Mouse (Mus musculus): ENCODE results near the gene Olfr1339. TPM values are rescaled to one million over a fixed set of nuclear protein-coding genes. Genes with fewer than 3 reads are reported as not detected.

Gene Olfr1339
- not detected in 2 replicates for polyA plus RNA-seq (2021; fragmentation: Nextera tagmentation)
- long read RNA-seq, experiment 1 = 0 reads
- long read RNA-seq, experiment 2 = 0 reads

GRCm38 (mm10) chr4:118731875-118732274 is at the start of gene Olfr1339:
TSS of gene Olfr1339 (plus strand) at chr4:118732175.

GRCm38 (mm10) chr4:118692412-118692973 is 39.5 kb upstream of the Olfr1339 start, which contains the start of gene Olfr1342:
TSS of gene Olfr1342 (minus strand) at chr4:118692756.

GRCm38 (mm10) chr4:118703223-118703622 is 28.8 kb upstream of the Olfr1339 start, which contains the start of gene Olfr1341:
TSS of gene Olfr1341 (plus strand) at chr4:118703523.

DNA sequence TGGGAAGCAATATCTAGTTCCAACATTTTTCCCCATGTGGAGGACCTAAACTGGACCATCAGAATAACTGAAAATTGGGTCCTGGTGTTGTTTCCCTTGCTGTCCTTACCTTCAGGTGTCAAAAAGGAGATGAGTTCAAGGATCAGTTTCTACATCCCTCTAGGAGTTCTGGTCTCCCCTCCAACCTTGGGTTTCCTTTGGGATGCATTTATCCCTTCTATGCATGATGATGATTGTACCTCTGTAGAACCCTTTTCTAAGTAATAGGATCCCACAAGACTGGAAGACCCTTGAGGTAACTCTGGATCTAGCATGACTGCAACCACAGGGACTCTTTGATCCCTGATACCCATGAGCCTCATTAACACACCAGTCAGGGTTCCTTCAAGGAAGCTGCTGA is 12.1 kb upstream of the Olfr1339 start, which contains the start of gene Olfr1340:
Gene Olfr1340, plus strand, starts transcription at position 301 of the 400 bp plus-strand sequence.

GRCm38 (mm10) chr4:118758637-118759036 is 26.7 kb downstream of the Olfr1339 start, which contains the start of gene Olfr1338:
TSS of gene Olfr1338 (minus strand) at chr4:118758737.

GRCm38 (mm10) chr4:118782486-118782885 is 50.5 kb downstream of the Olfr1339 start, which contains the start of gene Olfr1337:
TSS of gene Olfr1337 (minus strand) at chr4:118782586.

Other genes with a start within 250 kb of the Olfr1339 start
- 2.3 and 2.5 TPM in 2 replicates for gene Tie1, start 242.1 kb upstream of the Olfr1339 start, polyA plus RNA-seq (2021; fragmentation: Nextera tagmentation)
- not detected in 2 replicates for gene 2610528J11Rik, start 205.2 kb upstream of the Olfr1339 start, polyA plus RNA-seq (2021; fragmentation: Nextera tagmentation)
- gene Tmem125, start 188.1 kb upstream of the Olfr1339 start, polyA plus RNA-seq (2021; fragmentation: Nextera tagmentation) = 10.0 and 17.5 TPM in 2 replicates
- 0.35 and 0.40 TPM in 2 replicates for gene Cfap57, start 111.4 kb upstream of the Olfr1339 start, polyA plus RNA-seq (2021; fragmentation: Nextera tagmentation)
- 38.1 and 47.7 TPM in 2 replicates for gene Ebna1bp2, start 111.4 kb upstream of the Olfr1339 start, polyA plus RNA-seq (2021; fragmentation: Nextera tagmentation)
- not detected in 2 replicates for gene Olfr62, start 73.2 kb upstream of the Olfr1339 start, polyA plus RNA-seq (2021; fragmentation: Nextera tagmentation)
- gene Olfr1342, start 39.4 kb upstream of the Olfr1339 start, polyA plus RNA-seq (2021; fragmentation: Nextera tagmentation) = not detected in 2 replicates
- gene Olfr1341, start 28.7 kb upstream of the Olfr1339 start, polyA plus RNA-seq (2021; fragmentation: Nextera tagmentation) = not detected in 2 replicates
- gene Olfr1340, start 12.0 kb upstream of the Olfr1339 start, polyA plus RNA-seq (2021; fragmentation: Nextera tagmentation) = not detected in 2 replicates
- not detected in 2 replicates for gene Olfr1338, start 26.6 kb downstream of the Olfr1339 start, polyA plus RNA-seq (2021; fragmentation: Nextera tagmentation)
- not detected in 2 replicates for gene Olfr1337, start 50.4 kb downstream of the Olfr1339 start, polyA plus RNA-seq (2021; fragmentation: Nextera tagmentation)
- gene Olfr1335, start 77.8 kb downstream of the Olfr1339 start, polyA plus RNA-seq (2021; fragmentation: Nextera tagmentation) = not detected in 2 replicates
- not detected in 2 replicates for gene Olfr1333, start 104.1 kb downstream of the Olfr1339 start, polyA plus RNA-seq (2021; fragmentation: Nextera tagmentation)
- not detected in 2 replicates for gene Olfr1331, start 132.5 kb downstream of the Olfr1339 start, polyA plus RNA-seq (2021; fragmentation: Nextera tagmentation)
- gene Olfr1330, start 156.4 kb downstream of the Olfr1339 start, polyA plus RNA-seq (2021; fragmentation: Nextera tagmentation) = not detected in 2 replicates
- gene Olfr1329, start 185.3 kb downstream of the Olfr1339 start, polyA plus RNA-seq (2021; fragmentation: Nextera tagmentation) = not detected in 2 replicates
- gene Olfr1328, start 206.4 kb downstream of the Olfr1339 start, polyA plus RNA-seq (2021; fragmentation: Nextera tagmentation) = not detected in 2 replicates
- gene Lao1, start 229.4 kb downstream of the Olfr1339 start, polyA plus RNA-seq (2021; fragmentation: Nextera tagmentation) = not detected in 2 replicates